Mouse (Mus musculus): ENCODE results near the gene Phkb. TPM values are rescaled to one million over a fixed set of nuclear protein-coding genes. Genes with fewer than 3 reads are reported as not detected.

The Phkb gene
- polyA plus RNA-seq, 1 experiment: 64.5 TPM

Other genes with a start within 250 kb of the Phkb start
- 0.44 TPM in 1 of 2 replicates, not detected in the other for gene Neto2, start 140.0 kb upstream of the Phkb start, polyA plus RNA-seq (2012; ENCODE audit: insufficient read depth, insufficient read length, missing spikeins)
- 40.4 and 45.0 TPM in 2 replicates for gene Itfg1, start within 50 bp of the Phkb start, polyA plus RNA-seq (2012; ENCODE audit: insufficient read depth, insufficient read length, missing spikeins)

All from brown adipose tissue, adult 24 weeks (tissue).